Mouse (Mus musculus) cerebellum, postnatal 4 days (tissue): ENCODE data around the gene Adamts17.

ENCODE experiments used
- DNase-seq, 2 experiments: peaks; one replicate each; pipeline ENCODE4 v3.0.0; 2022; ENCODE audit warnings: low spot score in 2 of 2, mixed read lengths in 1 of 2

Gene Adamts17

GRCm38 (mm10) chr7:66843846-66844245 lies 4.3 kb downstream of the Adamts17 start:
- no peak for DNase-seq

- no peak for DNase-seq
Measured at GRCm38 (mm10) chr7:66846582-66846981, 7.0 kb downstream of the Adamts17 start.

- DNase-seq, result no peak
Measured at GRCm38 (mm10) chr7:66847299-66847698, 7.8 kb downstream of the Adamts17 start.

DNA sequence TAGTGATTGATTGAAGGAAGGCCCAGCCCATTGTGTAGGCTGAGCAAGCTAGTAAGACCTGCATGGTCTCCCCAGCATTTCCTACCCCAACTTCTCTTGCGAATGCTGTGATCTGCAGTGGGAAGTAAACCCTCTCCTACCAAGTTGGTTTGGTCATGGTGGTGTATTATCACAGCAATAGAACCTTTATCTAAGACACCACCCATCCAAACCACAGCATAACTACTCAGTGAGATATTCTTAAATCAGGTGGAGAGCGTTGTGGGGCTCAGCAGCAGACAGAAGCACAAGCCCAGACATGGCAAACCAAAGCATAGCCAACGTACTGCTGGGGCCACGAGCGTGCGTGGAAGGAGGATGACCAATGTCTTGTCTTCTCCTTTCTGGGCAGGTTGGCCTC lies 9.8 kb downstream of the Adamts17 start:
- no peak for DNase-seq

- DNase-seq, result no peak
Measured at GRCm38 (mm10) chr7:66852164-66852563, 12.6 kb downstream of the Adamts17 start.

GRCm38 (mm10) chr7:66857610-66858009 lies 18.1 kb downstream of the Adamts17 start:
- no peak for DNase-seq

GRCm38 (mm10) chr7:66858247-66859075 lies 18.9 kb downstream of the Adamts17 start:
- DNase-seq, result no peak

DNA sequence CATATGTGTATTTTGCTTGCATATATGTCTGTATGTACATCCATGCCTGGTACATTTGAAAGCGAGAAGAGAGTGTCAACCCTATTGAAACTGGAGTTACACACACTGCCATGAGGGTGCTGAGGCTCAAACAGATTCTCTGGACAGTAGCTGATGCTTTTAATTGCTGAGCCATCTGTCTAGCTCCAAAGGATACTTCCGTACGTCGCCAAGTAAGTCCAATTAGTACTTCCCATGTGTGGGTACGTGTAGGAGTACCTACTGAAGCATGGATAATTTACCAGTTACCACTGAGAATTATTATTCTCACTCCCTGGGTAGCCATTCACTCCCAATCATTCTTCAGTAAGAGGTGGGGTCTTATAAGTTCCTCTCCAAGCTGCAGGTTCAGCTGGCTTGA lies 19.7 kb downstream of the Adamts17 start:
- DNase-seq, result no peak

- peak in 1 of 2 experiments; percentile 17 for DNase-seq
Measured at GRCm38 (mm10) chr7:66866944-66867718, 27.6 kb downstream of the Adamts17 start.

GRCm38 (mm10) chr7:66867719-66868501 lies 28.4 kb downstream of the Adamts17 start:
- DNase-seq, result peak in 1 of 2 experiments; percentile 61

DNA sequence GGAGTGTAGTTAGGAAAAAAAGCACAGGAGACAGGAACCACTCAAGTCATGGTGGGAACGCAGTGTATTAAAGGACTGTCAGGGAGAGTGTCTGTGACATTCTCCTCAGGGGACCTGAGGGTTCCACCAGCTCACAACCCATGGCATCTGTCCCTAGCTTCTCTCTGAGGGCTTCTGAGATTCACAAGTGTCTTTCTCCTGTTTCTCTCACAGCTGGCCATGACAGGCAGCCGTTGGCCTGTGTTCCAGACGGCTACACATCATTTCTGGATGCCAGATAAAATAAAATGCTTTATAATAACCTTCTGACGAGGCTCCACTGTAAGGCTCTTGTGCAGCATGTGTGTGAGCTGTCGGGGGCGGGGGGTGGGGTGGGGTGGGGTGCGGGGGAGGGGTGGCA lies 32.0 kb downstream of the Adamts17 start:
- DNase-seq, result no peak

DNA sequence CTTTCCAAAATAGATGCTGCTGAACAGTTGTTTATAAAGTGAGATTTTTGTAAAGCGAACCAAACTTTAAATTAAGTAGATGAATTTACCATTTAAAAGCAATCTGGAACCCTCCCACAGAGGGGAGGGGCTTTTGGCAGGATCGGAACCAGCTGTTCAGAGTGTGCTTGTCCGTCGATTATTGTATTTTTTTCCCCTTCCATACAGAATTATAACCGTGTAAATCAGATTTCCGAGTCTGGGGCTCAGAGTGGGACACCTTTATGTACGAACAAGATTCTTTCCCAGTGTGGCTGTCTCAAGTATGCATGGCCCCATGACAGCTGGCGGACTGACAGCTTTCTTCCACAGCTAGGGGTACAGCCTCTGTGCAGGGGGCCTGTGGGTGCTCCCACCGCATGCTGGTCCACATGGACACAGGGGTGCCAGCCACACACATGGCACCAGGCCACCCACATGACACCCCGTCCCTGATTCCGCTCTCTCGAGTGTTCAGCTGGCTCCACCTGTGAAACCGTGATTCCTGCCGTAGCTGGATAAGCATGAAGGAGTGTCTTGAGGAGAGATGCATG lies 32.5 kb downstream of the Adamts17 start:
- DNase-seq, result no peak

DNA sequence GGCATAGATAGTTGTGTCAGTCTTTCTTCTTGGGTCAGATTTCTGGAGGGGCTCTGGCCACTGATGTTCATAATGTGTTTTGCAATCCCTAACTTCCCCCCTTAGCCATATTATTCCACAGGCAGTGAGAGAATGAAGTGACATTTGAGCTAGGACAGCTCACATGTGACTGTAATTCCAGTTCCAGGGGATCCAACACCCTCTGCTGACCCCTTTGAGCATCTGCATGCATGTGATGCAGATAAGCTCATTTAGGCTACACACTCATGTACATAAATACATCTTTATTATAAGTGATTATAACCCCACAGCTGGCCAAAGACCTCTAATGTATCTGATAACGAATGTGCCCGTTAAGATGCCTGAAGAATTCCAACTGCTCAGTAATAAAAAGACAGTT lies 33.7 kb downstream of the Adamts17 start:
- DNase-seq, result no peak

GRCm38 (mm10) chr7:66891431-66891830 lies 51.9 kb downstream of the Adamts17 start:
- no peak for DNase-seq

- DNase-seq, result no peak
Measured at GRCm38 (mm10) chr7:66892096-66892495, 52.6 kb downstream of the Adamts17 start.

DNA sequence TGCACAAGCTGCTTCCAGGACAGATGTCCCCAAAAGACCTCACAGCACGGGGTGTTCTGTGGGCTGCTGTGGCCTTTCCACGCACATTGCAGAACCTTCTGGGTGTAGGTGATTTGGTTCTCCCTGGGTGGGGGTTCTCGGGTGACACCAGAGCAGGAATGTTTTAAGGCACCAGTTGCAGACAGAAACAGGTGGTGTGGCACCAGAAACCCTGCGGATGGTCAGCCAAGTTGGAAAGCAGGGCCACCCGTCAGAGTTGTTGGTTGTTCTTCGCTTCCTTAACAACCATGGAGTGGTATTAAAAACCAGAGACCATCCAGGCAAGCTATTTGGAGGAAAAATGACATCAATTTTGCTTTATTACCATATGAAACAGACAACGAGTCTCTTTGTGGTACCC lies 62.8 kb downstream of the Adamts17 start:
- no peak for DNase-seq

DNA sequence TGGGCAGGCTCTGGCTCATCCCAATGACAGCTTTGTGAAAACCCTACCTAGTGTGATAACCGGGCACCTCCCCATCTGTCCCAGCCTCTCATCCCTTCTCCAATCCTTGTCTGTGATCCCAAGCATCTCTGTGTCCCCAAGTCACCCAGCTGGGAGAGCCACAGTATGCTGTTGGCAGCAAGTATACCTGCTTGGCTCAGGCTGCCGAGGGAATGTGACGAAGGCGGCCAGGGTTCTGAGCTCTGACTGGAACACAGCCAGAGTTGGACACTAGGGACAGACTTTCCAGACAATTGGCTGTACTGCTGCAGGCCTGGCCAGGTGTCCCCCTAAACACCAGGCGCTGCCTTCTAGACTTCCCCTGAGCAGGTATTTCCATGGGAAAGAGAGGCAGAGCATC lies 63.5 kb downstream of the Adamts17 start:
- peak in 1 of 2 experiments; percentile 46 for DNase-seq

GRCm38 (mm10) chr7:66905941-66906340 lies 66.4 kb downstream of the Adamts17 start:
- no peak for DNase-seq

GRCm38 (mm10) chr7:66912866-66913265 lies 73.3 kb downstream of the Adamts17 start:
- DNase-seq, result no peak

- DNase-seq, result no peak
Measured at GRCm38 (mm10) chr7:66923595-66923994, 84.1 kb downstream of the Adamts17 start.

DNA sequence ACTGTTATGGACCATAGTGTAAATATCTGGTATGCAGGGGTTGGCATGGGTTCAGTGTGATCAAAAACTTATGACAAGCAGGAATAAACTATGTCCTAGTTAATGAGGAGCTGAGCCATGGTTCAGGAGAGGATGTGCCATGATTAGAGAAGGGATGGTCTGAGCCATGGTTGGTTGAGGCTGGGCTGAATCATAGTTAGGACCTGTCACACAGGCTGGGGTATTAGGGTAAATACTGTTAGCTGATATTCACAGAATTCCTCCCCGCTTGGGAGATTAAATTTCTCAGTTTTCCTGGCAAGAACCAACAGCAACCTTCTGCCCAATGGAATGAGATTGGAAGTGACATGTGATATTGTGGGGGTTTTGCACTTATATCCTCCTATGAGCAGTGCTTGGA lies 84.6 kb downstream of the Adamts17 start:
- no peak for DNase-seq

GRCm38 (mm10) chr7:66929263-66929662 lies 89.7 kb downstream of the Adamts17 start:
- DNase-seq, result peak in 1 of 2 experiments; percentile 25
